Mouse (Mus musculus) NIH3T3 (cell line): Measurements from ENCODE around the gene Rtn4rl1.

Experiments used
- DNase-seq: peaks from one replicate; pipeline ENCODE4 v3.0.0-alpha.2; 2012; ENCODE audit warnings: low read depth

Gene Rtn4rl1

GRCm38 (mm10) chr11:75251006-75251512 lies 57.5 kb downstream of the Rtn4rl1 start:
- DNase-seq, result no peak

GRCm38 (mm10) chr11:75251557-75252070 lies 58.0 kb downstream of the Rtn4rl1 start:
- DNase-seq, result no peak

- peak; percentile 46 for DNase-seq
These were observed 60.8 kb downstream of the Rtn4rl1 start for GRCm38 (mm10) chr11:75254252-75254912.

- DNase-seq, result no peak
These were observed 61.7 kb downstream of the Rtn4rl1 start for GRCm38 (mm10) chr11:75255330-75255729.

- no peak for DNase-seq
These were observed 63.6 kb downstream of the Rtn4rl1 start for GRCm38 (mm10) chr11:75257056-75257648.

GRCm38 (mm10) chr11:75259416-75259815 lies 65.8 kb downstream of the Rtn4rl1 start:
- no peak for DNase-seq

GRCm38 (mm10) chr11:75259996-75260561 lies 66.5 kb downstream of the Rtn4rl1 start:
- DNase-seq, result peak; percentile 52

- no peak for DNase-seq
These were observed 67.4 kb downstream of the Rtn4rl1 start for GRCm38 (mm10) chr11:75261016-75261415.

GRCm38 (mm10) chr11:75261730-75262129 lies 68.1 kb downstream of the Rtn4rl1 start:
- no peak for DNase-seq

- DNase-seq, result no peak
These were observed 68.6 kb downstream of the Rtn4rl1 start for GRCm38 (mm10) chr11:75262181-75262580.

- DNase-seq, result no peak
These were observed 69.2 kb downstream of the Rtn4rl1 start for GRCm38 (mm10) chr11:75262791-75263190.

- no peak for DNase-seq
These were observed 69.8 kb downstream of the Rtn4rl1 start for GRCm38 (mm10) chr11:75263274-75263963.

GRCm38 (mm10) chr11:75263964-75264312 lies 70.4 kb downstream of the Rtn4rl1 start:
- DNase-seq, result no peak

GRCm38 (mm10) chr11:75264550-75264949 lies 71.0 kb downstream of the Rtn4rl1 start:
- DNase-seq, result no peak

GRCm38 (mm10) chr11:75265545-75265944 lies 72.0 kb downstream of the Rtn4rl1 start:
- no peak for DNase-seq

- peak; percentile 48 for DNase-seq
These were observed 74.3 kb downstream of the Rtn4rl1 start for GRCm38 (mm10) chr11:75267826-75268281.

GRCm38 (mm10) chr11:75268492-75268891 lies 74.9 kb downstream of the Rtn4rl1 start:
- DNase-seq, result no peak

GRCm38 (mm10) chr11:75269213-75269612 lies 75.6 kb downstream of the Rtn4rl1 start:
- no peak for DNase-seq

GRCm38 (mm10) chr11:75270276-75270984 lies 76.8 kb downstream of the Rtn4rl1 start:
- DNase-seq, result no peak

- DNase-seq, result no peak
These were observed 77.4 kb downstream of the Rtn4rl1 start for GRCm38 (mm10) chr11:75270985-75271434.

GRCm38 (mm10) chr11:75273466-75273865 lies 79.9 kb downstream of the Rtn4rl1 start:
- DNase-seq, result no peak

GRCm38 (mm10) chr11:75275035-75275434 lies 81.5 kb downstream of the Rtn4rl1 start:
- no peak for DNase-seq
